Mouse (Mus musculus) liver, postnatal 0 days (tissue): Measurements from ENCODE around the gene Nfe2l3. TPM values are rescaled to one million over a fixed set of nuclear protein-coding genes. Genes with fewer than 3 reads are reported as not detected.

Source experiments
- ATAC-seq: fragments of 200-750 bp; cut with Nextera tagmentation; 2 replicates; pipeline ENCODE4 v1.8.0; 2017; ENCODE audit warnings: mild to moderate bottlenecking, moderate library complexity
- DNase-seq: peaks from one replicate; pipeline ENCODE4 v3.0.0-alpha.2; 2016
- H3K27ac ChIP-seq: fragments of 300-500 bp; sonication (generic); 2 replicates; pipeline ENCODE4 v1.5.1; 2014; ENCODE audit warnings: antibody characterized with exemption, moderate library complexity, mild to moderate bottlenecking, low read depth
- H3K27me3 ChIP-seq: fragments of 300-500 bp; sonication (generic); 2 replicates; pipeline ENCODE4 v1.6.1; 2014; ENCODE audit warnings: low read length, control low read depth, mixed read lengths; ENCODE audit not compliant: insufficient read depth
- H3K36me3 ChIP-seq: fragments of 300-500 bp; sonication (generic); replicated peaks from 2 replicates; pipeline ENCODE4 v1.6.1; 2014; ENCODE audit warnings: mild to moderate bottlenecking, control low read depth, low read length, moderate library complexity, mixed read lengths; ENCODE audit not compliant: insufficient read depth
- H3K4me1 ChIP-seq: fragments of 300-500 bp; sonication (generic); 2 replicates; pipeline ENCODE4 v1.6.1; 2014; ENCODE audit warnings: antibody characterized with exemption, mild to moderate bottlenecking, control low read depth; ENCODE audit not compliant: insufficient read depth
- H3K4me2 ChIP-seq: fragments of 300-500 bp; sonication (generic); 2 replicates; pipeline ENCODE4 v1.6.1; 2014; ENCODE audit warnings: low read depth, mild to moderate bottlenecking, low read length, moderate library complexity, mixed read lengths
- H3K4me3 ChIP-seq: fragments of 300-500 bp; sonication (generic); 2 replicates; pipeline ENCODE4 v1.5.1; 2014; ENCODE audit warnings: low read depth, low read length
- H3K9ac ChIP-seq: fragments of 300-500 bp; sonication (generic); replicated peaks from 2 replicates; pipeline ENCODE4 v1.6.1; 2014; ENCODE audit warnings: mild to moderate bottlenecking, moderate library complexity
- H3K9me3 ChIP-seq: fragments of 300-500 bp; sonication (generic); 2 replicates; pipeline ENCODE4 v1.6.1; 2016; ENCODE audit warnings: mild to moderate bottlenecking, control low read depth, low read length, mixed read lengths
- CTCF ChIP-seq: sonication (generic); IDR thresholded peaks from 2 replicates; pipeline ENCODE4 v1.5.1; 2016; ENCODE audit warnings: antibody characterized with exemption, low read depth
- EP300 ChIP-seq: IDR thresholded peaks from 2 replicates; pipeline ENCODE4 v1.6.1; 2016; ENCODE audit warnings: antibody characterized with exemption, low read depth, mild to moderate bottlenecking
- WGBS: fragments of 180-500 bp; shearing (Covaris S2); extraction: QIAGEN DNeasy Blood & Tissue Kit; methylation state at CpG from one replicate; pipeline ENCODE4 v1.1.7; 2014; ENCODE audit not compliant: insufficient replicate concordance; 5-methylcytosine and 5-hydroxymethylcytosine counted together
- polyA plus RNA-seq: library from polyadenylated mRNA; unstranded; fragments of >200 nt; fragmentation: Nextera tagmentation; extraction: Ambion mirVana; gene quantifications from 2 replicates; pipeline ENCODE4 v1.2.1, GENCODE M21; 2015

Gene Nfe2l3
- polyA plus RNA-seq, 1 experiment from 2014 or later: 0.16 TPM

GRCm38 (mm10) chr6:51417306-51417936 is 15.0 kb upstream of the Nfe2l3 start:
- Histone ChIP-seq H3K9ac (no peak overlapping the region), H3K36me3 (no peaks in the 10 kb centered on the region), H3K4me3 (no peak overlapping the region), H3K27ac (no peak overlapping the region), H3K4me1 (0 out of 2 replicates have a peak, but pooled peaks cover 3% of the 10 kb centered on the region), H3K9me3 (no peaks in the 10 kb centered on the region; the same call in 1 of the 2 replicates), H3K27me3 (no peaks in the 10 kb centered on the region), H3K4me2 (no peak overlapping the region)
- WGBS: 76% methylated on average over 4 of the region's 4 CpGs
- TF ChIP-seq CTCF (no peak), EP300 (no peak)
- no peak for ATAC-seq
- DNase-seq: no peak

GRCm38 (mm10) chr6:51423466-51424122 is 8.9 kb upstream of the Nfe2l3 start:
- no peaks in the 10 kb centered on the region for H3K27me3 ChIP-seq

DNA sequence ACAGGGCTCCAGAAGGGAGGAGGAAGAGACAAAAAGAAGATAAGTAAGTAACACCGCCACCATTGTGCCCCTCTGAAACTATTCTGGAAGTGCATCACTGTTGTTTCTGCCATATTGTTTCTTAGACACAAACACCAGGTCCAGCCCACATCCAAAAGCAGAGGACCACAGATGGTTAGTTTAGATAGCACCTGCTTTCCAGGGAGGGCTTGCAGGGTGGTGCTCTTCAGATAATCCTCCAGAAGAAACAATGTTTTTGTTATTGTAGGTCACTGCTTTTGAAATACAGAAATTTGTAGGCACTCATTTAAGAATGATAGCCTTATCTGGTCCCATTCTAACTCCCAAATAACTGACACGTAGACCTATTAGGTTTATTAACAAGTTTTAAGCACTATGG is 7.9 kb upstream of the Nfe2l3 start:
- Histone ChIP-seq H3K36me3 (no peaks in the 10 kb centered on the region), H3K9ac (no peak overlapping the region), H3K4me3 (no peak overlapping the region), H3K4me2 (no peak overlapping the region), H3K4me1 (no peaks in the 10 kb centered on the region), H3K27ac (no peak overlapping the region), H3K9me3 (no peaks in the 10 kb centered on the region; the same call in 1 of the 2 replicates), H3K27me3 (no peaks in the 10 kb centered on the region)
- ATAC-seq (no peak), DNase-seq (no peak)
- no peak for TF ChIP-seq CTCF
- 0 out of 2 replicates have a peak, but pooled peaks have one; percentile 13 for TF ChIP-seq EP300
- 63% methylated on average over 2 of the region's 2 CpGs for WGBS

More at GRCm38 (mm10) chr6:51423466-51424122, 8.9 kb upstream of the Nfe2l3 start:
- no peak for TF ChIP-seq EP300
- no peak for TF ChIP-seq CTCF
- Histone ChIP-seq H3K27ac (no peak overlapping the region), H3K9me3 (no peaks in the 10 kb centered on the region; the same call in 1 of the 2 replicates), H3K4me2 (no peak overlapping the region), H3K4me3 (no peak overlapping the region), H3K4me1 (no peaks in the 10 kb centered on the region), H3K9ac (no peak overlapping the region), H3K36me3 (no peaks in the 10 kb centered on the region)
- no peak for DNase-seq
- WGBS: 39% methylated on average over 11 of the region's 11 CpGs
- ATAC-seq: no peak

- DNase-seq: no peak
- H3K9me3 ChIP-seq: no peaks in the 10 kb centered on the region
- no peaks in the 10 kb centered on the region for H3K36me3 ChIP-seq
- no peak overlapping the region for H3K27ac ChIP-seq
- peaks cover 49% of the 10 kb centered on the region for H3K27me3 ChIP-seq
- WGBS: 35% methylated on average over 7 of the region's 7 CpGs
- peaks cover 19% of the 10 kb centered on the region for H3K4me1 ChIP-seq
- H3K4me2 ChIP-seq: 0 out of 2 replicates have a peak overlapping the region, but pooled peaks have one; percentile 13
- TF ChIP-seq EP300 (no peak), CTCF (no peak)
- no peak overlapping the region for H3K9ac ChIP-seq
- ATAC-seq: no peak
- no peak overlapping the region for H3K4me3 ChIP-seq
These were observed 1.8 kb downstream of the Nfe2l3 start for GRCm38 (mm10) chr6:51434270-51434669.

- no peak for DNase-seq
- no peaks in the 10 kb centered on the region for H3K9me3 ChIP-seq
- peak; percentile 38; the same call in 1 of the 2 replicates for ATAC-seq
- no peak overlapping the region for H3K4me3 ChIP-seq
- peaks cover 30% of the 10 kb centered on the region for H3K27me3 ChIP-seq
- H3K4me2 ChIP-seq: no peak overlapping the region
- no peak for TF ChIP-seq CTCF
- no peak for TF ChIP-seq EP300
- H3K9ac ChIP-seq: no peak overlapping the region
- 76% methylated on average over 4 of the region's 4 CpGs for WGBS
- peaks cover 17% of the 10 kb centered on the region for H3K4me1 ChIP-seq
- no peak overlapping the region for H3K27ac ChIP-seq
- H3K36me3 ChIP-seq: no peaks in the 10 kb centered on the region
These were observed 5.2 kb downstream of the Nfe2l3 start for GRCm38 (mm10) chr6:51437665-51438064.

- WGBS: 73% methylated on average over 9 of the region's 9 CpGs
- TF ChIP-seq EP300 (no peak), CTCF (no peak)
- H3K4me2 ChIP-seq: no peak overlapping the region
- no peak overlapping the region for H3K4me3 ChIP-seq
- ATAC-seq (no peak), DNase-seq (no peak)
- H3K27ac ChIP-seq: no peak overlapping the region
- no peaks in the 10 kb centered on the region for H3K36me3 ChIP-seq
- H3K27me3 ChIP-seq: peaks cover 18% of the 10 kb centered on the region
- no peak overlapping the region for H3K9ac ChIP-seq
- H3K4me1 ChIP-seq: peaks cover 9% of the 10 kb centered on the region; the same call in 1 of the 2 replicates
- H3K9me3 ChIP-seq: no peaks in the 10 kb centered on the region
These were observed 6.4 kb downstream of the Nfe2l3 start for GRCm38 (mm10) chr6:51438826-51439330.
